Mouse (Mus musculus): ENCODE measurements around the gene Pabpn1.

Gene Pabpn1

DNA sequence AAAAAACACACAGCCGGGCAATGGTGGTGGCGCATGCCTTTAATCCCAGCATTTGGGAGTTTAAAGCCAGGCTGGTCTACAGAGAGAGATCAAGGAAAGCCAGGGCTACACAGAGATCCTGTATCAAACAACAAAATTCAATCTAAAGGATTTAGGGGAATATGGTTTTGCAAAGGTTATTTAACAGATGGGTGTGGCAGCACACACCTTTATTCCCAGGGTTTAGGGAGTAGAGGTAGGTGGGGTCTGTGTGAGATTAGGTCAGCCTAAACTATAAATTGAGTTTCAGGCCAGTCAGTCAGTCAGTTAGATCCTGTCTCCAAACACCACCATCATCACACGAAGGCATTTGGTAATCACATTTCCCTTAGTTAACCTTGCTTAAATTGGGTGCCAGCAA is at the start of gene Pabpn1:
Gene Pabpn1, plus strand, starts transcription at position 301 of the 400 bp plus-strand sequence.
- no peak for DNase-seq (ENCODE audit: low spot score in 2 of 2)

DNA sequence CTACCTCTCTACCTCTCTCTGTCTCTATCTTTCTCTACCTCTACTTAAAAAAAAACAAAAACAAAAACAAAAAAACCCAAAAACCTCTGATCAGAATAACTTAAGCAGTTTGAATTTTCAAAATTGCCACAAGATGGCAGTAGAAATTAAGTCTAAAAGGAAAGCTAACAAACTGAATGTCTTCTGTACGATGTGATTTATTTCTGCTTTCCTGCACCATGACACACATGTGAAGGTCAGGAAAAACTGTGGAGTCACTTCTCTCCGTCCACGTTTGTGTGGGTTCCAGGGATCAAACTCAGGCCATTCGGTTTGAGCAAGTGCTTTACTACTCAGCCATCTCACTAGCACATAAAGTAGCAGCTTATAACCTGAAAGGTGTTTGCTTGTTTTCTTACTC is 48.8 kb upstream of the Pabpn1 start:
- peak in 1 of 2 experiments; percentile 11 for DNase-seq (ENCODE audit: low spot score in 2 of 2)

DNA sequence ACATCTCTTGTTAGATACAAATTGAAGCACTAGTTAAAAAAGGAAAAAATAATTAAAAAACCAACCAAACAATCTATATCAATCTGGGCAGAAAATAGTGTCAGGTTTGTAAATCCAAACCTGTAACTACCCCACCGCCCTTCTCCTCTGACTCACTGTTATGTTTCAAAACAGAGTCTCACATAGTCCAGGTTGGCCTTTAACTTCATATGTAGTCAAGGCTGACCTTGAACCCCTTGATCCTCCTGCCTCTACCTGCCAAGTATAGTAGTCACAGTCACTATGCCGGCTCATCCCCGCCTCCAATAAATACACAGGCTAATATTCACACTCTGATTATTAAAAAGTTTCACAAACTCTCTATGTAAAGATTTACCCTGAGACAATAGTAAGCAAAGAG is 36.6 kb upstream of the Pabpn1 start:
- DNase-seq (ENCODE audit: low spot score in 2 of 2) = no peak

DNA sequence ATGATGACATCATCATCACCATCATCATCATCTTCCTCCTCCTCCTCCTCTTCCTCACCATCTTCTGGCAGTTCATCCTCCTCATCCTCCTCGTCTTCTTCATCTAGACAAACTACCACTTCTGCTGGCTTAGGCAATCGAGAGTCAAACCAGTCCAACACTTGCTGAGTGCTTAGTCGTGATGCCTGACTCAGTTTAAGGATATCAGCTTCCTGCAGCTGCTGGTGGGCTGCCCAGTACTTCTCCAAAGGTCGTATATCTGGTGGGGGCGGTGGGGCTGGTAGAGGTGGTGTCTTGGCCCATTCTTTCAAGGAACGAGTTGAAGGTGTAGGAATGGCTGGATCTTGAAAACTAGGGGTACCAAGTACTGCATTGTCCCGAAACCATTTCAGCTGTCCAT is 35.6 kb upstream of the Pabpn1 start:
- no peak for DNase-seq (ENCODE audit: low spot score in 2 of 2)

DNA sequence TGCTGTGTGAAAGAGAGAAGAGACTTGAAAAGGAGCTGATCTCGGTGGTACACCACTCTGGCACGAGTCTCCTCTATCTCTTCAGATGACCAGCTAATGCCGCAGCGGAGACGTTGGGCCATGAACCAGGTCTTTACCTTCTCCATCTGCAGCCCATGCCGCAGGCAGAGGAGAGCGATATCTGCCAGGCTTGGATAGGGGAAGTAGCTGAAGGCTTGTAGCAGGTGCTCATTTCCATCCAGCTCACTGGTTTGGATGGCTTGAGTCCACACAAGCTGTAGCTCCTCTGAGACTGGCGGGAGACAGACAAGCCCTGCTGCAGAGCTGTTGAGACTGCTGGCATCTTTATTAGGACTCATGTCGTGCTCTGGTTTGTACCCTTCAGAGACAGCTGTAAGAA is 34.4 kb upstream of the Pabpn1 start:
- no peak for DNase-seq (ENCODE audit: low spot score in 2 of 2)

DNA sequence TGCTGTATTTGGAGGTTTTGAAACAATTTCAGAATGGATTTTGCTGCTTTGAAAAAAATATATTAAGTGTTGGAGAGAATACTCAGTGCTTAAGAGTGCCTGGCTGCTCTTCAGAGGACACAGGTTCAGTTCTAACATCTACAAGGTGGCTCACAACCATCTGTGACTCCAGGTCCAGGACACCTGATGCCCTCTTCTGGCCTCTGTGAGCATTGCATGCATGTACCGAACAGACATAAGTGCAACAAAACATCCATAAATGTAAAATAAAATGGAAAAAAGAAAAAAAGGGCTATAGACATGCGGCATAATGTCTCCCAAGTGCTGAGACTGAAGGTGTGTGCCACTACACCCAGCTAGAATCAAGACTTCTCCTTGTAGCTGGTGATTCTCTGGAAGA is 31.8 kb upstream of the Pabpn1 start:
- DNase-seq (ENCODE audit: low spot score in 2 of 2) = peak; percentile 44 to 53

DNA sequence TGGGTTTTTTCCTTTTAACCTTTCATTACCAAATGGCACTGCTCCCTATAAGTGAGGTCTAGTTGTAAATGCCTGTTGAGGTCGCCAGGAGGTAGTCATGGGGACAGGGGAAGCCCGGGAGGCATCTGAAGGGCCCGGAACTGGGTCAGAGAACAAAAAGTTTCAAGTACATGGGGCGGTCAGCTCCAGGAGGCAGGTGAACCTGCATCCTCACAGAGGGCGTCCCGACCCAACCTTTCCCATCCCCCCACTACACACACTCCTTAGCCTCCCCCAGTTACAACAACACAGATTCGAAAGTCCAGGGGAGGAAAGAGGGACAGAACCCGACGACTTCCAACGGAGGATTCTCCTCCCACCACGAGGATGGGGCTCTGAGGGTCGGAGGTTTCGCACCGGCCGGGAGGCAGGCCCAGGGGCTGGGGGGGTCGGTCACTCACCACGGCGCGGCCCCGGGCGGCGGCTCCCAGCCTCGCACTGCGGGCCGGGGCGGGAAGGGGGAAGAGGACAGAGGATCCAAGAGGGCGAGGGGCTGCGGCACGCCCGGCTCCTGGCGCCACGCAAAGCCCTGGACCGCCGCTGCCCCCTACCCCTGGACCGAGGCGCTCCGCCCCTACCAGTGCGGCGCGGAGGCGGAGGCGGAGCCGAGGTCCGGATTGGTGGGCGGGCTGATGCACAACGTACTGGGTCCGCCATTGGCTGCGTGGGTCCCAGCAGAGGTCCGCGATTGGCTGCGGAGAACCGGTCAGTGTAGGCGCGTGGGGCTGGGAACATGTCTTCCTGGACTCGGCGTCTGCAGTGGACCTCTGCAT is 28.6 kb upstream of the Pabpn1 start:
- peak; percentile 82 to 93 for DNase-seq (ENCODE audit: low spot score in 2 of 2)

DNA sequence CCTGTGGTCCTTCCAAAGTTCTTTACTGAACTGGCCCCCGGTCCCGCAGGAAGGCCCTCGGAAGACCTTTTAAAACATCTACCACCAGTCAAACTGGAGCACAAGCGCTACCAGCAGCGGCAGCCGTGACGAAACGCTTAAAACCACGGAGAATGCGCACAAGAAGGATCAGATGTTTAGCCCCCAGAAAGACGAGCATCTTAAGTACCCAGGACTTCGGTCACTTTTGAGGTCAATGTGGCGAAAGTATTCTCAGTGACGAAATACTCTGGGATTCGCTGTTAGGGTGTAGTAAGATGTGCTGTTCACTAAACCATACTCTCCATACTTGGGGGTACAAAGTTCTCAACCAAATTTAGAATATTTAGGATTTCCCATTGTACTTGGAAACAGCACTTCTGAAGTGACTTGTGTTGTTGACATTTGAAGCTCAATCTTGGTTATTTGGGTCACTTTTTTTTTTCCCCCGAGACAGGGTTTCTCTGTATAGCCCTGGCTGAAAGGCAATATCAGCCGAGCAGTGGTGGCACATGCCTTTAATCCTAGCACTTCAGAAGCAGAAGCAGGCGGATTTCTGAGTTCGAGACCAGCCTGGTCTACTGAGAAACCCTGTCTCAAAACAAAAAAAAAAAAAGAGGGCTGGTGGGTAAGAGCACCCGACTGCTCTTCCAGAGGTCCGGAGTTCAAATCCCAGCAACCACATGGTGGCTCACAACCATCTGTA is 27.8 kb upstream of the Pabpn1 start:
- no peak for DNase-seq (ENCODE audit: low spot score in 2 of 2)

DNA sequence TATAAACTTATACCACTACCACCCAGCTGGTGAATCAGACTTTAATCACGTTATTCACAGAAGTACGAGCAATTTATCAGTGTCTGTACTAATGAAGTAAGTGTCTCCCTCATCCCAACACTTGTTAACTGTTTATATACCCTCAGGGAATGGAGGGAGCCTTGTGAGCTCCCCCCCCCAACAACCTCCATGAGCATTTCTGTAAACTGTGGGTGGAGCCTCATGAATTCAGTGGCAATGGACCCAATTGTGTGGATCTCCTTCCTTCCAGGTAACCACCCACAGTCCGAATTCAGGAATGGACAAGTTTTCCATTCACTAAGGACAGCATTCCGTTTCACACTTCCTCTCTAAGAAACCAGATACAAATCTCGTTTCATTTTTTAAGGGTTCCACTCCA is 26.7 kb upstream of the Pabpn1 start:
- no peak for DNase-seq (ENCODE audit: low spot score in 2 of 2)

DNA sequence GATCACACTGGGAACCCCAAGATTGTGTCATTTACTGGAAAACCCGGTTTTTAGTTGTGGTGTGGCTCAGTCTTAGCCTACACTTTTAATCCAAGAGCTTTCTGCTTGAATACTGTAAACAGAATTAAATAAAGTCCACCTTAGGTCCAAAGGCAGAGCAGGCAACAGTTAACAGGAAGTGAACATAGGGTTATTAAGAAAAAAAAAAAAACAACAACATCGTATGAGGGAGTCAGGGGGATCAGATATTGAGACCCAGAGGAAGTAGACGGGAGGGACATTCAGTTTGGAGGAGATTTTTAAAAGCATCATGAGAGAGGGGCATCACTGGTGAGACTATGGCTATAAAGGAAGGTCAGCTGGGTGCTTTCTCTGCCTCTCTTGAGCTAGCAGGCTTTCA is 26.0 kb upstream of the Pabpn1 start:
- DNase-seq (ENCODE audit: low spot score in 2 of 2) = no peak

DNA sequence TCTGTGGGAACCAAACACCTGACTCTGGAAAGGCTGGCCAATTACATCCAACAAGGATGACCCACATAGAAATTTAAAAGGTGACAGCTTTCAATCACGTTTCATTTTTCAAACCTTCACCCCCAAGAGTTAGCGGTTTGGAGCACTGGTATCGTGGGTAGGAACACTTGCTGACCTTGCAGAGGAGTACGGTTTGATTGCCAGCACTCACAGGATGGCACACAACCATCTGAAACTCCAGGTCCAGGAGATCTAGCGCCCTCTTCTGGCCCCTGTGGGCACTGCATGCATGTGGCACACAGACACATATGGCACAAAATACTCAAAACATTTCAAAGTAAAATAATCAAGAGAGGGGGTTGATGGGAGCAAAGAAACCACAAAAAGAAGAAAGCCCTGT is 25.4 kb upstream of the Pabpn1 start:
- DNase-seq (ENCODE audit: low spot score in 2 of 2) = no peak

DNA sequence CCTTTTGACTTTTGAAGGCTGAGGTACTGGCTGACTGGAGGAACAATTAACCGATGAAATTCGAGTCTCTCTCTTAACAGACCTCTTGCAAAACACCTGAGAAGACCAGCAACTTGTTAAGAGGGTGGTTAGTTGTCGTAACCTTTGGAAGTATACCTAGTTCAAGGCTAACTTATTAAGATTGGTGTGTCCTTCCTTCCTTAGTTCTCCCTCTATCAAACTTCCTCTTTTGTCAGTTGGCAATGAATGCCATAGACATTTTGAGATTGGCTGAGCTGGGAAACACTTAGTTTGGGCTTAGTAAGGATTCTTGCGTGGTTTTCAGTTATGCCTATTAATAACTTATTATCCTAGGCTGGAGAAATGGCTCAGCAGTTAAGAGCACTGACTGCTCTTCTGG is 24.3 kb upstream of the Pabpn1 start:
- no peak for DNase-seq (ENCODE audit: low spot score in 2 of 2)

DNA sequence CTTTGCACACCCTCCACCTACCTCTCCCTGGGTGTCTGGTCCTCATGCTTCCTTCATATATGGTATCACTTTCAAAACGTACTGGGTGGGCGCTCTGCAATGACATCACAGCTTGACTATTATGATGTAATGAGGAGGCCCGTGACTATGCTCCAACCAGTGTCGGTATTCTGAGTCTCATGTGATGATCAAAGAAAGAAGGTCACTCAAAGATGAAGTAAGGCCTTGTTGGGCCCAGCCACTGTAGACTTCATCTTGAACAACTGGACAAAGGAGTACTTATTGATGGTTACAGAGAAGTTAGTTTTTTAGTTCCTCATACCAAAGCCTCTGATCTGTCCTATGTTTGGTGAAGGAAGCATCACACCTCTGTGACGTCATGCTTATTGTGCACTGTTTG is 21.4 kb upstream of the Pabpn1 start, which contains the start of gene Homez:
Gene Homez, minus strand, starts transcription at position 101 of the 400 bp plus-strand sequence.
- no peak for DNase-seq (ENCODE audit: low spot score in 2 of 2)

DNA sequence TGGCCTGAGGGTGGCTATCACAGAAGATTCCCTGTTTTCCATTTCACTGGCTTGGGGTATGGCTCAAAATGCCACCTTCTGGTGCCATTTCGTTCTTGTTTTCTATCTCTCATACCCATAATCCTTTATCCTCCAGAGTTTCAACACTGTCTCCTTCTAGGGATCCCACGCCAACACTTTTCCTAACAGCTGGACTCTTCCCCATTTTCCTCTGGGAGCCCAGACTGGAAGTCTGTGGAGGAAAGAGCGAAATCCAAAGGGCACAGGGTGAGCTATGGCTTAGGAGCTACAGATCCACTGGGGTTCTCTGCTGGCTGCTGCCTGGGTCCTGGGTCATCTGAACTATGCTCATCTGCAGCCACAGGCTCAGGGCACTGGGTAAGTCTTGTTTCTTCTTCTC is 18.1 kb upstream of the Pabpn1 start:
- no peak for DNase-seq (ENCODE audit: low spot score in 2 of 2)

DNA sequence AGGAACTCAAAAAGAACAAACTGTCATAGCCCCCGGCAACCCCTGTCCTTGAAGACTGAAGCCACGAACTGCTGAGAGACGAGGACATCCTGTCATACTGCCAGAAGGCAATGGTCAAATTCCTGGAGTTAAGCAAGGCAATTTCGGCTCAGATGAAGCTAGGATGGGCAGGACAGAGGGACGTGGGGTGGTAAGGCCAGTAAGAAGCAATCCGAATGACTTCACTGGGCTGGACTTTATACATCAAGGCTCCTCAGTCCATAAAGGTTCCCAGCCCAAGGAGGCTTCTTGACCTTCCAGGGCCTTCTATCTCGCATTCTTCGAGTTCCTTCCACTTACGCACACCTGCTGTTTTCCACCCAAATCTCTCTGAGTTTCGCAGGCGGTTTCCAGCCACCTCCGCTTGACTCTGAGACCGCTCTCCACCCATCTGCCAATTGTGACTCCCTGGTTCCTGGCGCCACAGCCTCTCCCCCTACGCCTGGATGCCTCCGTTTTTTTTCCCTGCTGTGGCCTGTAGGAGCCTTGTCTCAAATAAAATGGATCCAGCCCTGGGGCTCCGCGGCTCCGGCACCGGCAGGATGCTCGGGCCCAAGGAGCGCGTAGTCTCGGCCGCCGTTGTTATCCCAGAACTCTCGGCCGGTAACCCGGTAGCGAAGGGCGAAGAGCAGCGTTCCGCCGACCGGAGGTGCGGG is 16.3 kb upstream of the Pabpn1 start:
- DNase-seq (ENCODE audit: low spot score in 2 of 2) = no peak

DNA sequence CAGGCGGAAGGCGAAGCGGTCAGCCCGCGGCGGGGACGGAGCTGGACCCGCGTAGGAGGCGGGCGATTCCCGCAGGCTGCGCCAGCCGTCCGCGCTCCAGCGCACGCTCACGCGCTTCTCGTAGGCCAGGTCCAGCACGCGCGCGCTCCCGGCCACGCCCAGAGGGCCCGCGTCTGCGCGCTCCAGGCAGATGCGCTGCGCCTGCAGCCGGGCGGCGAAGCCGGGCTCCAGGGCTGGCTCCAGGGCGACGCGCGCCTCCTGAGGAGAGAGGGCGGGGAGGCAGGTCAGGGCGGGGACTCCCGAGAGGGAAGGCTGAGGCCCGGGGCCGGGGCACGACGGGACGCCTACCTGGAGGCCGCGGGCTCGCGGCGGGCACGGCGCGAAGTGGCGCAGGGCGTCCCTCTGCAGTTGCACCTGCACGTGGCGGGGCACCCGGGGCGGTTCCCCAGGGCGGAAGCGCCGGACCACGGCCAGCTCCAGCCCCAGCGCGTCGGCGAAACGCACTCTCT is 15.7 kb upstream of the Pabpn1 start:
- peak; percentile 84 to 89 for DNase-seq (ENCODE audit: low spot score in 2 of 2)

DNA sequence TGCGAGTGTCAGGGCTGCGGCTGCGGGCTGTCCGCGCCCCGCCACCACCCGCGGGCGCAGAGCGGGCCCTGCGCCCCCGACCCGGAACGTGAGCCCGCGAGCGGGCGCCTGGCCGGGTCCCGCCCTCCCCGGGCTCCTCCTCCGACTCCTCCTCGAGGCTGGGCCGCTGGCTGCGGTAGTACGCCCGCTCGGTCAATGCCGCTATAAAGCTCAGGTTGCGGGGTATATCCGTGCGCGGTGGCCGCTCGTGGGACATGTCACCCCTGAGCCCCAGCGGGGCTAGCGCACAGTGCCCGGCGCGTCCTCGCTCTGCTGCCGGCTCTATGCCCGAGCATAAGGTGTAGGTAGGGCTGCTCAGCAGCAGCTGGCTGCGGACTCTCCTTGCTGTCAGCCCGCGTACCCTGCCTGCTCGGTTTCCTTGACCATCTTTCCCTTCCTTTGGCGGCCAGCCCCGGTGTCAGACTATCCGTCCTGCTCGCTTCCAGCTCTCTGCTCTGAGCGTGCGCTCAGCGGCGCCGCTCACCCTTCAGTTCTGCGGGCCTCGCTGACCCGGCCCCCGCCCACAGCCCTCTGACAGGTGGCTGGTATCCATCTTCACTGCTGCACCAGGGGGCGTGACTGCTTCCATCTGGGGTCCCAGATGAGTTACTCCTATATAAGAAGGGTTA is 15.1 kb upstream of the Pabpn1 start, which contains the start of gene Ppp1r3e:
Gene Ppp1r3e, minus strand, starts transcription at position 503 of the 668 bp plus-strand sequence.
- peak; percentile 69 to 73 for DNase-seq (ENCODE audit: low spot score in 2 of 2)

DNA sequence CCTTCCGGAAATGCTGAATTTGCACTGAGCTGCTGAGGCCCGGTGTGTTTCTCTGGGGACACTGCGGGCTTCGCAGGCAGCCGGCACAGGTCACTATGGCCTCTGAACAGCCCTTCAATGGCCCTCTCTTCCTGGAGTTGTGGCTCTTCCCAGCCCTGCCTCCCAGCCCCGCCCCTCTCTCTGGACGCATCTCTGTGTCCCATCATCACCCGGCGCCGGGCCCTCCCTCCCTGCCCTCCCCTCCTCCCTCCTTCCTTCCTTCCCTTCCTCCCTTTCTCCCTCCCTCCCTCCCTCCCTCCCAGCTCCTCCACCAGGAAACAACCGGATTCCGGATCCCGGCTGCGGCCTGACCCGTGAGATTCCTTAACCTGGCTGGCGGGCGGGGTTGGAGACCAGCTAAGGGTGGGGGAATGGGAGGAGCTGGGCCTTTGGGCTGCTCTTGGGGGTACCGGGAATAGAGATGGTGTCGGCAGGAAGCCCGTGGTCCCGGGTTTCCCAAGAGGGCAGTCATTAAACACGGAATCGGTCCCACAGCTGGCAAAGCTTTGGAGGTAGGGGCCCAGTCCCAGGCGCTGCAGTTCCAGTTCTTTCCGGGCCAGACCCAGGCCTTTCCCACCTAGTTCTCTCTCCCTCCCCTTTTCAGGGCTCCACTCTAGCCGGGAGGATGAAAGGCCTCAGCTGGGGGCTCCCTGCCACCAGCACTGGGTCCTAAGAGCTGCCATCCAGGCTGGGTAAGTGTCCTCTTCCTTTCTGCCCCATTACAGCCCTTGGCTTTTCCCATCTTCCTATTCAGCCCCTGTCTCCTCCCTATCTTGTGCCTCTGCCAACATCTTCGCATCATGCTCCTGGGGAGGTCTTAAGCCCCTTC is 8.9 kb upstream of the Pabpn1 start, which contains the start of the genes Bcl2l2 and Gm20521:
Gene Bcl2l2, plus strand, starts transcription at position 224 of the 868 bp plus-strand sequence.
Gene Gm20521, plus strand, starts transcription at position 288 of the 868 bp plus-strand sequence.
- DNase-seq (ENCODE audit: low spot score in 2 of 2) = peak; percentile 74 to 85

DNA sequence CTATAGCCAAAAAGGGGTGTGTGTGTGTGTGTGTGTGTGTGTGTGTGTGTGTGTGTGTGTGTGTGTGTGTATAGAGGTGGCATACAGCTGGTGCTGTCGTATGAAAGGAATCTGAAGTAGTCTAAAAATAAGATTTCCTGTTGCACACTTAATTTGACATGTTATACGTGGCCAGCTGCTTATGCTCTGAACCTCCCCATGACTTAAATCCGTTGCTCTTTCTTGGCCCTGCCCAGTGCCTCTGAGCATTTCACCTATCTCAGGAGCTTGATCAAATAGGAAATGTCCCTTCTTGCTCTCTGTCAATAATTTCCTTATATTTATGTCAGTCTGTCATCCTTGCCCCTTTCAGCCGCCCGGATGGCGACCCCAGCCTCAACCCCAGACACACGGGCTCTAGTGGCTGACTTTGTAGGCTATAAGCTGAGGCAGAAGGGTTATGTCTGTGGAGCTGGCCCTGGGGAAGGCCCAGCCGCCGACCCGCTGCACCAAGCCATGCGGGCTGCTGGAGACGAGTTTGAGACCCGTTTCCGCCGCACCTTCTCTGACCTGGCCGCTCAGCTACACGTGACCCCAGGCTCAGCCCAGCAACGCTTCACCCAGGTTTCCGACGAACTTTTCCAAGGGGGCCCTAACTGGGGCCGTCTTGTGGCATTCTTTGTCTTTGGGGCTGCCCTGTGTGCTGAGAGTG is 8.1 kb upstream of the Pabpn1 start:
- no peak for DNase-seq (ENCODE audit: low spot score in 2 of 2)

DNA sequence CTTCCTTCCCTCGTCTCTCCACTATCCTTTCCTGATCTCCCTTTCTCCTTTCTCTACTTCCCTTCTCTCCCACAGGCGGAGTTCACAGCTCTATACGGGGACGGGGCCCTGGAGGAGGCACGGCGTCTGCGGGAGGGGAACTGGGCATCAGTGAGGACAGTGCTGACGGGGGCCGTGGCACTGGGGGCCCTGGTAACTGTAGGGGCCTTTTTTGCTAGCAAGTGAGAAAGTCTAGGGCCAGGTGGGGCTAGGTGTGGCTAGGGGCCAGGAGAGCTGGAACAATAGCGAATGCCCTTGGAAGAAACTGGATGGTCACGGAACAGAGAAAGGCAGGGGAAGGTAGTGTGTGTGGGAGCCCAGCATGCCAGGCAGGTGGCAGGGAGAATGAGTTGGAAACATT is 7.0 kb upstream of the Pabpn1 start:
- DNase-seq (ENCODE audit: low spot score in 2 of 2) = no peak
